Comparison of ENCODE assay signal across 8 mouse cellular contexts in the genomic region with DNA sequence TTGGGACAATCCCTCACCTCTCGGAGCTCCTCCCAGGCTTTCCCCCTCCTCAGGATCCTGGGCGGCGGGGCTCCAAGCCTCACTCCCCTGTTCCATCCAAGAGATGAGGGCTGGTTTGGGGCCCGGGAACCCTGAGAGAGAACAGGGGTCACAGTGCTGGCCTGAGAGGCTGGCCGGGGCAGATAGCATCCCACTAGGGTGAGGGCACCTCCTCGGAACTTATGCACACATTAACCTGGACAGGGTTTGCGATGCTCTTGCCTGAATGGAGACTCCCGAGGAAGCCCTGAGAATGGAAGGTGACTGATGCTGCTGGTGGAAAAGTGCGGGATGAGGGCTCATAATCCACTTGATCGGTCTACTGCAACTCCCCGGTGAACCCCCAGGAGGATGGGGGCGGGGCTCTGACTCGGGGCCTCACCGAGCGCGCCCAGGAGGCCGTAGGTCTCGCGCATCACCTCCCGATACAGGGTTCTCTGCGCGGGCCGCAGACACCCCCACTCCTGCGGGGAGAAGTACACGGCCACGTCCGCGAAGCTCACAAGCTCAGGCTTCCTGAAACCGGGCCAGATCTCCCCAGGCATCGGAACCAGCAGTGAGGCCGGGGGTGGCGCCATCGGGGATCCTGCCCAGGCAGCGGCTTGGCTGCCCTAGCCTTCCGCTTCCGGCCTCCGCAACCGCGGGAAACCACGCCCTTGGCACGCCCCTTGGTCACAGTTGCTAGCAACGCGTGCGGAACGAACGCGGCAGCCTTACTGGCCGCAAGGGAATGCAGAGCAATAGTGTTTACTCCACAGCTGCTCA. TPM values are rescaled to one million over a fixed set of nuclear protein-coding genes. Genes with fewer than 3 reads are reported as not detected.
DNase-seq lines count a peak whose midpoint lies in the region; ATAC-seq and TF ChIP-seq lines count a peak whose summit lies in the region.

TSS of gene Zfp688 (minus strand) at position 681 of the 804 bp plus-strand sequence.

- no peak; the same call in 1 of the 2 replicates for TF ChIP-seq EP300 in heart, postnatal 0 days (IDR thresholded peaks at IDR 0.05; ENCODE audit: low read depth)

- H3K9me3 ChIP-seq in E14TG2a.4 (ENCODE audit: low read length), result no peaks in the 10 kb centered on the region
- no peaks in the 10 kb centered on the region for H3K9me3 ChIP-seq in forebrain, embryonic 12.5 days
- H3K9me3 ChIP-seq in heart, postnatal 0 days (replicated peaks; ENCODE audit: control insufficient read depth, low read length), result no peaks in the 10 kb centered on the region
- no peaks in the 10 kb centered on the region for H3K9me3 ChIP-seq in liver, embryonic 16.5 days (replicated peaks; ENCODE audit: control insufficient read depth, low read length)
- no peaks in the 10 kb centered on the region for H3K9me3 ChIP-seq in neural tube, embryonic 13.5 days

- peaks cover 14% of the 10 kb centered on the region for H3K27me3 ChIP-seq in E14TG2a.4 (ENCODE audit: insufficient read depth, low read length)
- H3K27me3 ChIP-seq in forebrain, embryonic 12.5 days, result peaks cover 17% of the 10 kb centered on the region
- peaks cover 3% of the 10 kb centered on the region; the same call in 1 of the 2 replicates for H3K27me3 ChIP-seq in heart, postnatal 0 days (ENCODE audit: control insufficient read depth, insufficient read depth, low read length)
- H3K27me3 ChIP-seq in liver, embryonic 16.5 days (ENCODE audit: control insufficient read depth, insufficient read depth, low read depth, low read length), result no peaks in the 10 kb centered on the region; the same call in 1 of the 2 replicates
- H3K27me3 ChIP-seq in neural tube, embryonic 13.5 days, result peaks cover 15% of the 10 kb centered on the region
- H3K27me3 ChIP-seq in testis, adult 2 months (ENCODE audit: control insufficient read depth, insufficient read depth, low read length), result no peaks in the 10 kb centered on the region

- peak; percentile 92 for TF ChIP-seq POLR2A in testis, adult 2 months (IDR thresholded peaks at IDR 0.05; ENCODE audit: control insufficient read depth, low read depth, low read length)

- under 1% methylated on average over 48 of the region's 48 CpGs for WGBS in forebrain, embryonic 12.5 days
- under 1% methylated on average over 48 of the region's 48 CpGs for WGBS in heart, postnatal 0 days
- 2% methylated on average over 48 of the region's 48 CpGs for WGBS in liver, embryonic 16.5 days (ENCODE audit: insufficient replicate concordance)
- WGBS in neural tube, embryonic 13.5 days, result under 1% methylated on average over 48 of the region's 48 CpGs

- H3K4me2 ChIP-seq in forebrain, embryonic 12.5 days, result peak within 1 kb of the TSS; percentile 99
- peak within 1 kb of the TSS; percentile 90 for H3K4me2 ChIP-seq in heart, postnatal 0 days (ENCODE audit: low read depth, low read length)
- peak within 1 kb of the TSS; percentile 72 for H3K4me2 ChIP-seq in liver, embryonic 16.5 days (ENCODE audit: low read depth, low read length)
- H3K4me2 ChIP-seq in neural tube, embryonic 13.5 days, result peak within 1 kb of the TSS; percentile 78

- peaks cover 33% of the 10 kb centered on the region for H3K36me3 ChIP-seq in E14TG2a.4 (ENCODE audit: insufficient read depth, low read length)
- H3K36me3 ChIP-seq in forebrain, embryonic 12.5 days (replicated peaks), result peaks cover 16% of the 10 kb centered on the region
- peaks cover 8% of the 10 kb centered on the region; the same call in 1 of the 2 replicates for H3K36me3 ChIP-seq in heart, postnatal 0 days (replicated peaks; ENCODE audit: control insufficient read depth, insufficient read depth, low read length)
- peaks cover 3% of the 10 kb centered on the region; the same call in 1 of the 2 replicates for H3K36me3 ChIP-seq in liver, embryonic 16.5 days (ENCODE audit: control insufficient read depth, insufficient read depth)
- H3K36me3 ChIP-seq in neural tube, embryonic 13.5 days, result peaks cover 22% of the 10 kb centered on the region
- H3K36me3 ChIP-seq in testis, adult 2 months (ENCODE audit: control insufficient read depth, insufficient read depth, low read length), result no peaks in the 10 kb centered on the region

- H3K27ac ChIP-seq in forebrain, embryonic 12.5 days, result peak within 1 kb of the TSS; percentile 69; the same call in 1 of the 2 replicates
- H3K27ac ChIP-seq in heart, postnatal 0 days (ENCODE audit: low read depth), result peak within 1 kb of the TSS; percentile 65
- peak within 1 kb of the TSS; percentile 57 for H3K27ac ChIP-seq in liver, embryonic 16.5 days (ENCODE audit: low read length)
- H3K27ac ChIP-seq in neural tube, embryonic 13.5 days (replicated peaks), result peak within 1 kb of the TSS; percentile 85
- peak within 1 kb of the TSS; percentile 90 for H3K27ac ChIP-seq in testis, adult 2 months (ENCODE audit: control insufficient read depth, insufficient read depth, low read depth, low read length)

- DNase-seq in c-Kit-positive CD71-positive TER-119-positive erythroid progenitor cells, embryonic 14.5 days (ENCODE audit: low spot score), result peak; percentile 90
- peak; percentile 90 for DNase-seq in heart, postnatal 0 days (ENCODE audit: low spot score)
- DNase-seq in kidney, postnatal 4 days, result peak; percentile 98

- TF ChIP-seq CTCF in E14TG2a.4 (conservative IDR thresholded peaks at IDR 0.05; ENCODE audit: low read length), result no peak
- peak; percentile 27; the same call in 1 of the 2 replicates for TF ChIP-seq CTCF in heart, postnatal 0 days (IDR thresholded peaks at IDR 0.05; ENCODE audit: low read depth)
- no peak for TF ChIP-seq CTCF in testis, adult 2 months (IDR thresholded peaks at IDR 0.05; ENCODE audit: control insufficient read depth, insufficient read depth, insufficient replicate concordance, low read depth, low read length)

- ATAC-seq in forebrain, embryonic 12.5 days (ENCODE audit: low FRiP score), result peak; percentile 96
- peak; percentile 95 for ATAC-seq in heart, postnatal 0 days (ENCODE audit: insufficient read depth, low read depth)
- peak; percentile 94 for ATAC-seq in liver, embryonic 16.5 days (ENCODE audit: low read depth)
- ATAC-seq in neural tube, embryonic 13.5 days (ENCODE audit: low read depth), result peak; percentile 98

- H3K4me3 ChIP-seq in E14TG2a.4 (replicated peaks; ENCODE audit: low read length), result peak within 1 kb of the TSS; percentile 94
- peak within 1 kb of the TSS; percentile 88 for H3K4me3 ChIP-seq in forebrain, embryonic 12.5 days (replicated peaks)
- peak within 1 kb of the TSS; percentile 86 for H3K4me3 ChIP-seq in heart, postnatal 0 days (ENCODE audit: low read depth, low read length)
- H3K4me3 ChIP-seq in liver, embryonic 16.5 days (ENCODE audit: low read depth, low read length), result peak within 1 kb of the TSS; percentile 84
- peak within 1 kb of the TSS; percentile 74 for H3K4me3 ChIP-seq in neural tube, embryonic 13.5 days
- peak within 1 kb of the TSS; percentile 96 for H3K4me3 ChIP-seq in testis, adult 2 months (ENCODE audit: control insufficient read depth, low read depth, low read length)

- H3K4me1 ChIP-seq in E14TG2a.4 (replicated peaks; ENCODE audit: low read depth, low read length), result peaks cover 59% of the 10 kb centered on the region
- H3K4me1 ChIP-seq in forebrain, embryonic 12.5 days, result peaks cover 13% of the 10 kb centered on the region
- peaks cover 4% of the 10 kb centered on the region for H3K4me1 ChIP-seq in heart, postnatal 0 days (ENCODE audit: control insufficient read depth, insufficient read depth)
- peaks cover 13% of the 10 kb centered on the region for H3K4me1 ChIP-seq in liver, embryonic 16.5 days (ENCODE audit: control insufficient read depth, low read depth, low read length)
- H3K4me1 ChIP-seq in neural tube, embryonic 13.5 days (replicated peaks), result peaks cover 19% of the 10 kb centered on the region
- peaks cover 12% of the 10 kb centered on the region for H3K4me1 ChIP-seq in testis, adult 2 months (ENCODE audit: control insufficient read depth, insufficient read depth, low read length)

- peak within 1 kb of the TSS; percentile 92 for H3K9ac ChIP-seq in forebrain, embryonic 12.5 days
- peak within 1 kb of the TSS; percentile 79 for H3K9ac ChIP-seq in heart, postnatal 0 days (replicated peaks; ENCODE audit: low read depth, low read length)
- H3K9ac ChIP-seq in liver, embryonic 16.5 days (ENCODE audit: low read depth, low read length), result peak within 1 kb of the TSS; percentile 86
- H3K9ac ChIP-seq in neural tube, embryonic 13.5 days, result peak within 1 kb of the TSS; percentile 88

RNA-seq across cellular contexts. Expression of gene Zfp688, which starts in this region (rescaled TPM):
- 32.3 and 36.4 TPM in 2 replicates for polyA plus RNA-seq in forebrain, embryonic 12.5 days (2016; fragmentation: Nextera tagmentation; extraction: Ambion mirVana)
- 8.1 and 15.5 TPM in 2 replicates for total RNA-seq in heart, postnatal 0 days (2014; rRNA removed; ENCODE audit: low replicate concordance)
- 11.3 and 13.4 TPM in 2 replicates for polyA plus RNA-seq in heart, postnatal 0 days (2015; fragmentation: Nextera tagmentation; extraction: Ambion mirVana)
- polyA plus RNA-seq in liver, embryonic 16.5 days (2015; fragmentation: Nextera tagmentation; extraction: Ambion mirVana), result 8.0 and 8.3 TPM in 2 replicates
- polyA plus RNA-seq in neural tube, embryonic 13.5 days (2015; fragmentation: Nextera tagmentation; extraction: Ambion mirVana), result 31.1 and 37.7 TPM in 2 replicates
- 18.6 and 30.1 TPM in 2 replicates for polyA plus RNA-seq in testis, adult 2 months (2012; rRNA removed)

Comparison
In these comparisons a context has a peak if more than half of its experiments do, and no peak if none do; other contexts are left out.
1. Peak in every context shown above with its lines: DNase-seq, ATAC-seq, H3K4me3 ChIP-seq and H3K27ac ChIP-seq.